ENCODE assay signal across 8 mouse cellular contexts in genomic region chr17:65170691-65171090, GRCm38 (mm10).
DNase-seq lines count a peak whose midpoint lies in the region; ATAC-seq and TF ChIP-seq lines count a peak whose summit lies in the region.

No protein-coding gene starts in this region.

- H3K9ac ChIP-seq in lung, embryonic 14.5 days, result no peak overlapping the region

- no peak overlapping the region for H3K27ac ChIP-seq in lung, embryonic 14.5 days (ENCODE audit: low read depth)

- peak; percentile 26 for DNase-seq in lung, embryonic 14.5 days
- DNase-seq in lung, adult 18-20 months, result no peak
- DNase-seq in gastrocnemius, postnatal 25 days, result peak; percentile 73
- DNase-seq in layer of hippocampus, postnatal 36 days, result peak; percentile 31 to 42
- DNase-seq in right cerebral cortex, postnatal 25 days, result peak; percentile 66
- no peak for DNase-seq in cerebellum, adult 11-12 months

- WGBS in lung, embryonic 14.5 days, result 65% methylated on average over 4 of the region's 4 CpGs

- H3K4me1 ChIP-seq in lung, embryonic 14.5 days (ENCODE audit: insufficient read depth), result no peaks in the 10 kb centered on the region

- no peaks in the 10 kb centered on the region for H3K9me3 ChIP-seq in lung, embryonic 14.5 days (ENCODE audit: low read depth, low read length)

- H3K4me3 ChIP-seq in lung, embryonic 14.5 days (ENCODE audit: low read depth, low read length), result no peak overlapping the region

- ATAC-seq in lung, embryonic 14.5 days (ENCODE audit: insufficient read depth), result no peak
- ATAC-seq in megakaryocyte progenitor cell, adult 5-6 weeks (replicated peaks; ENCODE audit: poor library complexity), result no peak
- ATAC-seq in CD4-positive, CD25-positive, alpha-beta regulatory T cell, adult 4 months, result no peak

- no peak overlapping the region for H3K4me2 ChIP-seq in lung, embryonic 14.5 days

- H3K36me3 ChIP-seq in lung, embryonic 14.5 days (ENCODE audit: insufficient read depth), result no peaks in the 10 kb centered on the region

- H3K27me3 ChIP-seq in lung, embryonic 14.5 days (ENCODE audit: insufficient read depth, low read length), result no peaks in the 10 kb centered on the region

- TF ChIP-seq CTCF in lung, embryonic 14.5 days (IDR thresholded peaks at IDR 0.05; ENCODE audit: low read depth), result no peak

Comparison
In these comparisons a context has a peak if more than half of its experiments do, and no peak if none do; other contexts are left out.
1. DNase-seq: peak in lung, embryonic 14.5 days (single experiment), gastrocnemius, postnatal 25 days (single experiment), layer of hippocampus, postnatal 36 days (2 of 2) and right cerebral cortex, postnatal 25 days (single experiment); none in lung, adult 18-20 months (0 of 2) and cerebellum, adult 11-12 months (single experiment).